In the genomic region with DNA sequence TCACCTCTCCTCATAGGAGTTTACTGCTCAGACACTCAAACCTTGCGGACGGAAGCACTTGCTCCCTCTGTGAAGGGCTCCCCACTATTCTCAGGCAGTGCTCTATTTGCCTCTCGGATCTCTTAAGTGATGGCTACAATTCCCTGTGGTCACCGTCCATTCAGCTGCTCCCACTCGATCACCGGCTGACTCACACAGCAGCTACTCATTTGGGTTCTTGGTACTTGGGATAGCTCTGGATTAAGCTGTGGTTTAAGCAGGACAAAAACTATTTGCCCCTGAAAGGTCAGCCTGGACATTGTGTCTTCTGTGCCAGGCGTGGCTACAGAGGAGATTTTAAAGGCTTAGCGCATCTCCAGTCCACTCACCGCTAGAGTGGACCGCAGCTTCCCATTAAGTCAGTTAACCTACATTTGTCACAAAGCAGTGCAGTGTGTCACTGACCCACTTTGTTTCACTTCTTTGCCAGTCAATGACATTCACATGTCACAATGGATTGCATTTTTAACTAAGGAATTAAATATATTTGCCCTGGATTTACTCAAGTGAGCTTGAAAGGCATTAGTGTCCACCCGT, we compare ENCODE assay signal across 23 mouse cellular contexts.
DNase-seq lines count a peak whose midpoint lies in the region; ATAC-seq and TF ChIP-seq lines count a peak whose summit lies in the region.
"Had no signal": no experiment of that assay in that cellular context is flagged by ENCODE, and none has a peak within 500 bp of the region (broad histone marks: within the 10 kb centered on the region; RNA-seq: fewer than 3 reads in every experiment).

No protein-coding gene starts in this region.

- 45% methylated on average over 11 of the region's 11 CpGs for WGBS in midbrain, embryonic 13.5 days
- WGBS in midbrain, postnatal 0 days: 59% methylated on average over 11 of the region's 11 CpGs
- WGBS in forebrain, embryonic 13.5 days: 65% methylated on average over 11 of the region's 11 CpGs

- H3K9ac ChIP-seq in midbrain, embryonic 13.5 days (replicated peaks): no peak overlapping the region
- no peak overlapping the region for H3K9ac ChIP-seq in midbrain, postnatal 0 days (replicated peaks; ENCODE audit: low read length, poor library complexity, severe bottlenecking)
- H3K9ac ChIP-seq in forebrain, embryonic 13.5 days: no peak overlapping the region
- H3K9ac ChIP-seq: embryonic facial prominence, embryonic 13.5 days; forebrain, embryonic 15.5 days; hindbrain, embryonic 12.5 days had no signal

- no peak overlapping the region for H3K27ac ChIP-seq in midbrain, embryonic 13.5 days
- no peak overlapping the region for H3K27ac ChIP-seq in midbrain, postnatal 0 days (ENCODE audit: low read depth, low read length)
- H3K27ac ChIP-seq in forebrain, embryonic 13.5 days: no peak overlapping the region
- H3K27ac ChIP-seq: embryonic facial prominence, embryonic 13.5 days; forebrain, embryonic 15.5 days; heart, embryonic 10.5 days; hindbrain, embryonic 12.5 days had no signal

- no peaks in the 10 kb centered on the region for H3K9me3 ChIP-seq in midbrain, embryonic 13.5 days
- H3K9me3 ChIP-seq in midbrain, postnatal 0 days (ENCODE audit: low read length): no peaks in the 10 kb centered on the region
- no peaks in the 10 kb centered on the region for H3K9me3 ChIP-seq in forebrain, embryonic 13.5 days (replicated peaks)
- H3K9me3 ChIP-seq: embryonic facial prominence, embryonic 13.5 days; forebrain, embryonic 15.5 days; heart, embryonic 10.5 days; hindbrain, embryonic 12.5 days had no signal

- H3K4me3 ChIP-seq in midbrain, embryonic 13.5 days (replicated peaks): no peak overlapping the region
- no peak overlapping the region for H3K4me3 ChIP-seq in midbrain, postnatal 0 days (ENCODE audit: low read depth, low read length)
- H3K4me3 ChIP-seq in forebrain, embryonic 13.5 days: no peak overlapping the region
- H3K4me3 ChIP-seq: embryonic facial prominence, embryonic 13.5 days; forebrain, embryonic 15.5 days; heart, embryonic 10.5 days; hindbrain, embryonic 12.5 days had no signal

- H3K4me2 ChIP-seq in midbrain, embryonic 13.5 days (replicated peaks): no peak overlapping the region
- H3K4me2 ChIP-seq in midbrain, postnatal 0 days (ENCODE audit: low read depth, low read length, poor library complexity, severe bottlenecking): no peak overlapping the region
- no peak overlapping the region for H3K4me2 ChIP-seq in forebrain, embryonic 13.5 days
- H3K4me2 ChIP-seq: embryonic facial prominence, embryonic 13.5 days; forebrain, embryonic 15.5 days; hindbrain, embryonic 12.5 days had no signal

- H3K36me3 ChIP-seq in midbrain, embryonic 13.5 days: no peaks in the 10 kb centered on the region
- H3K36me3 ChIP-seq in midbrain, postnatal 0 days (ENCODE audit: insufficient read depth, low read length): no peaks in the 10 kb centered on the region
- no peaks in the 10 kb centered on the region for H3K36me3 ChIP-seq in forebrain, embryonic 13.5 days (ENCODE audit: poor library complexity, severe bottlenecking)
- H3K36me3 ChIP-seq: embryonic facial prominence, embryonic 13.5 days; forebrain, embryonic 15.5 days; heart, embryonic 10.5 days; hindbrain, embryonic 12.5 days had no signal

- ATAC-seq in midbrain, embryonic 13.5 days: peak; percentile 11; the same call in 1 of the 2 replicates
- ATAC-seq in midbrain, postnatal 0 days (ENCODE audit: low FRiP score): no peak
- no peak for ATAC-seq in forebrain, embryonic 13.5 days
- ATAC-seq: activated CD4-positive, CD25-positive, alpha-beta regulatory T cell, adult 4 months; forebrain, embryonic 15.5 days; hindbrain, embryonic 16.5 days; inflammation-experienced regulatory T-cells, adult 6 months had no signal

- H3K4me1 ChIP-seq in midbrain, embryonic 13.5 days (replicated peaks): peaks cover 9% of the 10 kb centered on the region
- H3K4me1 ChIP-seq in midbrain, postnatal 0 days (ENCODE audit: insufficient read depth, low read length): peaks cover 2% of the 10 kb centered on the region; the same call in 1 of the 2 replicates
- H3K4me1 ChIP-seq in forebrain, embryonic 13.5 days: peaks cover 5% of the 10 kb centered on the region

- DNase-seq in adrenal gland, adult (ENCODE audit: inconsistent age in 2 of 2, low spot score in 1 of 2): peak; percentile 25 to 61
- DNase-seq in adrenal gland, postnatal 4 days (ENCODE audit: low spot score in 2 of 2): no peak
- no peak for DNase-seq in midbrain, postnatal 0 days (ENCODE audit: low spot score)
- DNase-seq in NIH3T3 (ENCODE audit: low read depth): peak; percentile 28
- peak; percentile 96 for DNase-seq in retina, postnatal 1 day
- no peak for DNase-seq in kidney, adult 8-10 months
- DNase-seq: adrenal gland, postnatal 10 days; cerebellum, adult 11-12 months; cerebellum, adult 9-10 months; cerebellum, postnatal 25 days; gastrocnemius, postnatal 10 days; heart, adult 18-20 months; heart, postnatal 10 days; heart, postnatal 4 days had no signal

- TF ChIP-seq CTCF in midbrain, postnatal 0 days (IDR thresholded peaks at IDR 0.05): no peak

- H3K27me3 ChIP-seq in midbrain, embryonic 13.5 days: peaks cover 8% of the 10 kb centered on the region; the same call in 1 of the 2 replicates
- no peaks in the 10 kb centered on the region for H3K27me3 ChIP-seq in midbrain, postnatal 0 days (ENCODE audit: insufficient read depth, low read length)
- H3K27me3 ChIP-seq in forebrain, embryonic 13.5 days: no peaks in the 10 kb centered on the region
- H3K27me3 ChIP-seq: embryonic facial prominence, embryonic 13.5 days; forebrain, embryonic 15.5 days; hindbrain, embryonic 12.5 days had no signal

Comparison
In these comparisons a context has a peak if more than half of its experiments do, and no peak if none do; other contexts are left out.
1. DNase-seq: peak in adrenal gland, adult (2 of 2), NIH3T3 (single experiment) and retina, postnatal 1 day (single experiment); none in adrenal gland, postnatal 4 days (0 of 2), midbrain, postnatal 0 days (single experiment) and kidney, adult 8-10 months (0 of 2).